Mouse (Mus musculus): ENCODE measurements around the gene Dcbld2.

Dcbld2 gene

DNA sequence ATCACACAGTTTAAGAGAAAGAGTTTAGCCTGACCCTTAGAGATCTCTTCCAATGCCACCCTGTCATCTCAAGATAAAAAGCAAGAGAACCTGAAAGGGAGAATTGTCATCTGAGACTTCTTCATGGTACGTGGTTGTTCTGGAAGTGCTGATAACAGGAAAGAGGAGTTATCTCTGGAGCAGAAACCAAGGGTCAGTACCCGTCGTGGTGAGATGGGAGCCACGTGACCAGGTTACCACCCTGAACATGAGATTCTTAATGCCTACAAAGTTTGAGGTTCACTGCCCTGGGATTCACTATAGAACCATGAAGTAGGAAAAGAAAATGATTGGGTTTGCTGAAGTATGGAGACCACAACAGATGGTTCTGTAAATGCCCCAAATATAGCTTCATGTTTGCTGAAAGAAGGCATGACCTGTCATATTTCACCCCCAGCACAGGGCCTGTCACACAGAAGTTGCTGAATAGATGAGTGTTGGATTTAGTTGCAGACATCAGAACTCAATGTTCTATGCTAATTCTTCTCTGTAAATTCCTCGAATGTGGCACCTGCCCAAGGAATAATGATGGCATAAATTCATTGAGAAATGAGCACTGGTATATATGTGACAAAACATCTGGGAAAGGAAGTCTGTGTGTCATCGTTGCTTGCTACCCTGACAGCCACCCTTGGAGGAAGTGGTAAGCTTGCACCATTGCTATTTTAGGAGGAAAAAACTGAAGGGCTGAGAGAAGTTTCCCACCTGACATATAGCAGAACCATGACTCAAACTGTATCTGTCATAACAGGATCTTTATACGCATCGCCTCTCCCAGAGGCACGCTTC is 89.9 kb downstream of the Dcbld2 start:
- no peak for DNase-seq

DNA sequence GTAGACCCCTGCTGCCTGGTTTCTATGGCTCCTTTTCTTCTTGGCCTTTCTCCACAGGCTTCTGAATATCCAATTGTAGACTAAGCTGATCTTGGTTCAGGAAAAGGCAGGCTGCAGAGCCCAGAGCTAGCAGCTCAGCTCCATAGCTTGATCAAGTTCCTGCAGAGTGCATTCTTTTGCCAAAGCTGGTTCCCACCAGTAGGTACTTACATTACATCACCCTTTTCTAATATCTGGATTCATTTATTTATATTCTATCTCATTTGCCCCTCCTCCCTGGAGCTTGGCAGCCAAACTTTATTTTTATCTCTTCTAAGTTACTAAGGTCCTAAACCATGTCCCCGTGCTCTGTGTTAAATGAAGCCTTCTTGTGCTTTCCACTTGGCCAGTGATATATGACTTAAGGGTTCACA is 90.9 kb downstream of the Dcbld2 start:
- no peak for DNase-seq

DNA sequence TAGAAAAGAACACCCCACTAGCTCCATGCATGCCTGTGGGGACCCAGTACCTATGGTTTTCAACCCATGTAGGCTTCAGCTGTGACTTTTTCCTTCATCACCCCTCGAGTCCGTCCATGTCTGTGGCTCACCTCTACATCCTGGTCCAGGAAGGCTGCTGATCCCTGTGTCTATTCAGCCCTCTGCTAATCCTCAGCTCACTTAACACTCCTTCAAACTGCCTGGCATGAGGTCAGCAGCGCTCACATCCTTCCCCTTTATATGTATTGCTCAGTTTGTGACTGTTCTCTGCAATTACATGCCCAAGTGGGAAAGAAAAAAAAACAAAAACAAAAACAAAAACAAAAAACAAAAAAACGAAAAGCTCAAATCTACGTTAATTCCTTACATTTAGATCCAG is 91.4 kb downstream of the Dcbld2 start:
- DNase-seq, result no peak

DNA sequence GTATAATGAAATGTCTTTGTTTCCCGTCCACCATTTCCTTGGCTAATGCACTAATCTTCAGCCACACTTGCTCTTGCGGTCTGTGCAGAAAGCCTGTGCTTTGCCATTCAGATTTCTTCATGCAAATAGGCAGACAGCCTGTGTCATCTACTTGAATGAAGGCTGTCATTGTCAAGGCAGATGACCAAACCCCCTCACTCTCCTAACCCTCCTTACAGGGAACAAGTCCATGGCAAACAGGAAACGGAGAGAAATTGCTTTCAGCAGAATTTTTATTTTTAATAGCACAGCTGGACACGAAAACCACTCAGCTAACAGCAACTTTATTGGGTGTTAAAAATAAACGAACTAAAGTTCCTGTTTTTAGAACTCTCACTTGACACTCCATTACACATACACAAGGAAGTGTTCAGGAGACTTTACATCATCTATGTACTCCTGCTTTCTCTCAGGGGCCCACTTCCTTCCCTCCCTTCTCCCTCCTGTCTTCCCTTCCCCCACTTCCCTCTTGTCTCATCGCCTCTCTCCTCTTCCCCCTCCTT is 93.6 kb downstream of the Dcbld2 start:
- no peak for DNase-seq

DNA sequence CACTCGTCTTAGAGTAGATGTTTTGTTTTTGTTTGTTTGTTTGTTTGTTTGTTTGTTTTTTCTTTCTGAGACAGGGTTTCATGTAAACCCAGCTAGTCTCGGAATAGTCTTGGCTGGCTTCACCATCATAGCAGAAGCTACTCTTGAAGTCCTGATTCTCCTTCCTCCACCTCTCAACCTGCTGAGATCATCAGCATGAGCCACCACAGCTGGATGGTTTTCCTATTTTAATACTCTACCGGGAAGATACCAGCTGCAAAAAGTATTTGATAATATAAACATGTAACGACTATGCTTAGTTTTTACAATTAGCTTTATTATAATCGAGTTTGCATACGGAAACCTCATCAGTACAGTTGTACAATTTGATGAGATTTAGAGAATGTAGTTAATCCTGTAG is 94.3 kb downstream of the Dcbld2 start:
- no peak for DNase-seq

DNA sequence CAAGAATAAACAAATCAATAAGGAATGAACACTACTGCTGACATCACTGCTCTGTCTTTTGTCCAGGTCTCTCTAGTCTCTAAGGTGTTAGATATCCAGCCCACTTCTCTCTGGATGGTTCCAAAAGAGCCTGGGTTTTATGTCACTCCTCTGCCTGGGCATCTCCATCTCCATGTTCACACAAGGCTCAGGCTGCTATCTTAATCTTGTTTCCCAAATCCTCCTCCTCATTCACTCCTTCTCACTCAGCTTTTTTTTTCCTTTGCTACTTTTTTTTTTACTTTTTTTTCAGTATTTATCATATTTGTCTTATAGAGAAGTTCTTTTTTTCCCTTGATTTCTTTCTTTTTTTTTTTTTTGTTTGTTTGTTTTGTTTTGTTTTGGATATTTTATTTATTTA is 96.7 kb downstream of the Dcbld2 start:
- DNase-seq, result no peak

DNA sequence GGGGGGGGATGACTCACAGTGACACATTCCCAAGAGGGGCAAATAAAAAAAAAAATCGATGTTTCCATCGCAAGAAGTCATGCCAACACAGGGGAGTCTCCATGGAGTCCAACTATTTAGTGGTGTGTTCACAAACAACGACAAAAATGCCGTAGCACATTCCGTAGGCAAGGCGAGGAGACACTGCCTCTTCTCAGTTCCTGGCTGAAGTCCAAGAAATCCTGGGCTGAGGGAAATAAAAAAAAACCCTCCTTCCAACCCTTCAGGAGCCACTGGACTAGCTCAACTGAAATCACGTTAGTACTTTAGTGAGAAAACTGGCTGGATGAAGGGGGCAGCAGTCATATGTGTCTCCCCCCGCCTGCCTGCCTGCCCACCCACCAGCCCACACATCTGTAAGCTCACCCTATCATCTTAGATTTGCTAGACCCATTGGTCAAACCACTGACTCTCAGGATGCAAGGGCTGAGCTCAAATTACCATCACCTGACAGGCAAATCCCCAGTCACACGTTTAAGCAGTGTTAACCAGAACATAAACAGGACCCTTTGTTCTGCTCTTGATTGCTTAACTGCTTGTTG is 104.0 kb downstream of the Dcbld2 start:
- DNase-seq, result peak; percentile 49

DNA sequence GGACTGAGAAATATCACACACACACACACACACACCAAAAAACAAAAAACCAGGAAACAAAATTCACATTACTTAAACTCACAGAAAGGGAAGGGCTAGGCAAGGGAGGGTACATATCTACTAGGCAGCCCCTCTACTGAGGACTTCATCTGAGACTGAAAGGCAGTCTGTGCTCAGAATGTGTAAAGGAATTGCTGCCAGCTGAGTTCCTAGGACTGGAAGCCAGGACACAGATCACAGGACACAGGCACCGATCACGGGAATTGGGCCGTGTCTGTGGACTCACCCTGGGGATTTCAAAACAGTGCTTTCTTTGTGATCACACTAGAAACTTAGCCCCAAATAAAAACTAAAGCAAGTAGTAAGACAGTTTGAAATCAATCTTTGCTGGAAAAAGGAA is 104.6 kb downstream of the Dcbld2 start:
- DNase-seq, result no peak

DNA sequence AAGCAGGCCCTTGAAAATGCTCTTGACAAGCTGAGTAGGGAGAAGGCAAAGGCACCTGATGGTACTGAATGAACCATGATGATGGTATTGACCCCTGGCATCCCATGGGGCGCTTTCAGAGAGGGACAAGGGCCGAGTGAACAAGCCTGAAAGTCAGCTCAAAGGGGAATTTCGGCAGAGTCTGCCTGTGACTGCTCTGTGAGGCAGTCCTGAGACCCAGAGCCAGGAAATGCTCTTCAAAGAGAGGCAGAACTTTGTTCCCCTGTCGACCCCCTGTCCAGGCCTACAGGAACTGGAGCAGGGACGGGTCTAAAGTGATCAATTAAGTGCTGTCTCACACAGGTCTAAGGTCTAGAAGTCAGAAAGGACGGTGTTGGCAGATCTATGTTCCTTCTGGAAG is 105.5 kb downstream of the Dcbld2 start:
- DNase-seq, result no peak

DNA sequence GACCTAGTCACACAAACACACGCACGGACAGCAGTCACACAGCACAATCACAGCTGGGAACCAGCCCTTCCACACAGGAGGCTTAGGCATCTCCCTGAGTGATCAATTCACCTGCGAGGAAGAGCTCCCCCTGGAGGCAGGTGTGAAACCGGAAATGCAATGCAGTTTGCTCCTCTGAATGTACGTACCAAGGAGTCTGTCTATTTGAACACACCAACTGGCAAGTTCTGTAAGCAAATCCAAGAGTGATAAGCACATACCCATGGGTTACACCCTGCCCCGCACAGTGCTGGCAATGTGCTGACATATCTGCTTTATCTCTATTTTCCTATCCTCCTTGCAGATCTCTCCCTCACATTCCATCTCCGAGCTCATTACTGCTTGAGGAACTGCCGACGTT is 106.3 kb downstream of the Dcbld2 start:
- no peak for DNase-seq

DNA sequence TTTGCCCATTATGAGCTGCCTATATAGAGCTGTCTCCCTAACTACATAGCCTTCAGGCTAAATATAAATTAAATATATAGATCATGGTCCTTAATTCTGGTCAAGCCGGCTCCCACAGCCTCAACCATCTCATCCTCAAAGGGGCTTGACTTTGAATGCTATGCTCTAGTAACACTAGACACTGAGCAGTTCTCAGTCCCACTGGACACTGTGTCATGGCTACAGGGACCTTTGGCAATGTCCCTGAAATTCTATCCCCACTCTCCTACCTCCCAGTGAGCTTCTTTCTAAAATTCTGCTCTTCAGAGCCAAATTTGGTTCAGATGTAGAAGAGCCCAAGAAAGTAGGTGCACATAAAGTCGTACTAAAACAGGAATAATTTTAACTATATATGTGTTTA is 107.9 kb downstream of the Dcbld2 start:
- no peak for DNase-seq

DNA sequence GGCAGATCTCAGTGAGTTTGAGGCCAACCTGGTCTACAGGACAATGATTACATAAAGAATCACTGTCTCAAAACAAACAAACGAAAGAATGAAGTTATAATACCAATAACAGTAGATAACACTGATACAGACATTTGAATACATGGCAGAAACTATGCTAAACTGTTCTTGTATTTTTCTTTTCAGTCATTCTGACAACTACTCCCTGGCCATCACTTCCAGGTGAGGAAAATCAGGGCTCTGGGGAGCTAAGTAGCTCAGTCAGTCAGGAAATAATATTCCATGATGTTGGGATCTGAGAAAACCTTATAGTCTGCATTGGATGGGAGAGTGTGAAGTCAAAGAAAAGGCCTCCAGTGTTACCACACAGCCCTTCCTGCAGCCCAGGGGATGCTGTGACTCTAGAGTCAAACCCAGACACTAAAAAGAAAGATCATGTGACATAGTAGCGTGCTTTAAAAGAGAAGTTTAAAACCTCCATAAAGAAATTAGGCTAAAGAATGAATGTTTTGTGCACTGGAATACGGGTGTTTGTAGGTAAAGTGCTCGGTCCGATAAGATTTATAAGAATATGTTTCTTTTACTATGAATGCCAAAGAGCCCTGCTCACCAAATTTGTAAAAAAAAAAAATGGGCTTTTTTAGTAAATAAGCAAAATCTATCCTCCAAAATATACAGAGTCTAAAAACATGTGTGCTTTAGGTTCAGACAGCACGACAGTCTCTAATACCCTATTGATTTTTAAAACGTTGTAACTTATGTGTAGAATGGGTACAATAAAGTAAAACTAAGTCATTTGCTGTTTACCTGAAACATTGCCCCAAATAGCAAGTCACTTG is 108.9 kb downstream of the Dcbld2 start:
- DNase-seq, result no peak
